Mouse (Mus musculus) small intestine, adult 2 months (tissue): Measurements from ENCODE around the gene Dzank1. TPM values are rescaled to one million over a fixed set of nuclear protein-coding genes. Genes with fewer than 3 reads are reported as not detected.

ENCODE experiments used
- H3K27ac ChIP-seq: fragments of 200-500 bp; 2 replicates; pipeline ENCODE4 v1.5.1; 2012; ENCODE audit warnings: low read depth, low read length, control low read depth, inconsistent platforms; ENCODE audit not compliant: insufficient read depth
- H3K27me3 ChIP-seq: fragments of 200-500 bp; 2 replicates; pipeline ENCODE4 v1.6.1; 2012; ENCODE audit warnings: mild to moderate bottlenecking, moderate library complexity, low read length, inconsistent platforms; ENCODE audit not compliant: control insufficient read depth, insufficient read depth
- H3K36me3 ChIP-seq: fragments of 200-500 bp; 2 replicates; pipeline ENCODE4 v1.6.1; 2012; ENCODE audit warnings: mild to moderate bottlenecking, low read length, control low read depth, inconsistent platforms; ENCODE audit not compliant: control insufficient read depth, insufficient read depth
- H3K4me1 ChIP-seq: fragments of 200-500 bp; 2 replicates; pipeline ENCODE4 v1.6.1; 2012; ENCODE audit warnings: low read length, inconsistent platforms, mixed read lengths; ENCODE audit not compliant: control insufficient read depth, insufficient read depth, insufficient read length
- H3K4me3 ChIP-seq: fragments of 200-500 bp; 2 replicates; pipeline ENCODE4 v1.5.1; 2012; ENCODE audit warnings: low read depth, mild to moderate bottlenecking, control low read depth, inconsistent platforms, low read length, moderate library complexity
- CTCF ChIP-seq: fragments of 200-500 bp; IDR thresholded peaks from 2 replicates; pipeline ENCODE4 v1.5.1; 2012; ENCODE audit warnings: low read depth, mild to moderate bottlenecking, control low read depth, inconsistent platforms, low read length, moderate library complexity, mixed read lengths; ENCODE audit not compliant: insufficient replicate concordance, insufficient read length; ENCODE audit errors: extremely low read depth
- POLR2A ChIP-seq: fragments of 200-500 bp; IDR thresholded peaks from 2 replicates; pipeline ENCODE4 v1.6.1; 2012; ENCODE audit warnings: low read depth, mild to moderate bottlenecking, control low read depth, inconsistent platforms, low read length, moderate library complexity
- WGBS: fragments of 180-500 bp; shearing (Covaris S2); methylation state at CpG from one replicate; pipeline ENCODE4 v1.1.7; 2018; 5-methylcytosine and 5-hydroxymethylcytosine counted together
- polyA plus RNA-seq: library from polyadenylated mRNA; depleted of rRNA; stranded (reverse); fragments of >200 nt; gene quantifications from 2 replicates; pipeline ENCODE4 v1.2.3, GENCODE M21; 2012

Gene Dzank1
- polyA plus RNA-seq, 1 experiment = 0.08 TPM

DNA sequence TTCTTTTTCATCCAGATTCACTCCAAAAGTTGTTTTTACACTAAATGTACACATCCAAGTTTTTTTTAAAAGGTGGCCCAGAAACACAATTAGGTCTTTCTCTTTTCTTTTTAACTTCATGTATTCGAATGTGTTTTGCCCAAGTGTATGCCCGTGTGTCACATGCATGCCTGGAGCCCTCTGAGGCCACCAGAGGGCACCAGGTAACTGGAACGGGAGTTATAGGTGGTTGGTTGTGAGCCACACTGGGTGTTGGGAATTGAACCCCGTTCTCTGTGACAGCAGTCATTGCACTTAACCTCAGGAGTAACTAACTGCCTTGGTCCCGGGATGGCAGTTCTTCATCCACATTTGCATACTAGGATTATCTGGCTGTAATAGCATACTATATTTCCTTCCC, 60.0 kb downstream of the Dzank1 start:
- no peaks in the 10 kb centered on the region for H3K27me3 ChIP-seq
- 60% methylated on average over 5 of the region's 5 CpGs for WGBS
- H3K36me3 ChIP-seq = no peaks in the 10 kb centered on the region
- H3K27ac ChIP-seq = no peak overlapping the region
- H3K4me3 ChIP-seq = no peak overlapping the region
- no peaks in the 10 kb centered on the region for H3K4me1 ChIP-seq
- TF ChIP-seq POLR2A (no peak), CTCF (peak; percentile 45; the same call in 1 of the 2 replicates)

GRCm38 (mm10) chr2:144465876-144466575, 61.2 kb downstream of the Dzank1 start:
- H3K27ac ChIP-seq = no peak overlapping the region
- 79% methylated on average over 14 of the region's 14 CpGs for WGBS
- H3K4me1 ChIP-seq = no peaks in the 10 kb centered on the region
- H3K36me3 ChIP-seq = no peaks in the 10 kb centered on the region
- no peaks in the 10 kb centered on the region for H3K27me3 ChIP-seq
- no peak overlapping the region for H3K4me3 ChIP-seq
- no peak for TF ChIP-seq POLR2A
- TF ChIP-seq CTCF = no peak

- WGBS = 84% methylated on average over 9 of the region's 9 CpGs
- Histone ChIP-seq H3K27ac (no peak overlapping the region), H3K4me3 (no peak overlapping the region)
Measured at GRCm38 (mm10) chr2:144464799-144465760, 62.1 kb downstream of the Dzank1 start.

GRCm38 (mm10) chr2:144464182-144464581, 63.0 kb downstream of the Dzank1 start:
- H3K4me3 ChIP-seq = no peak overlapping the region
- TF ChIP-seq POLR2A (no peak), CTCF (no peak)
- 49% methylated on average over 7 of the region's 7 CpGs for WGBS
- H3K36me3 ChIP-seq = no peaks in the 10 kb centered on the region
- peaks cover 3% of the 10 kb centered on the region; the same call in 1 of the 2 replicates for H3K4me1 ChIP-seq
- no peak overlapping the region for H3K27ac ChIP-seq
- no peaks in the 10 kb centered on the region for H3K27me3 ChIP-seq

More at GRCm38 (mm10) chr2:144464799-144465760, 62.1 kb downstream of the Dzank1 start:
- no peak for TF ChIP-seq CTCF
- TF ChIP-seq POLR2A = no peak
- no peaks in the 10 kb centered on the region for H3K36me3 ChIP-seq
- H3K27me3 ChIP-seq = no peaks in the 10 kb centered on the region
- H3K4me1 ChIP-seq = no peaks in the 10 kb centered on the region

GRCm38 (mm10) chr2:144458975-144459754, 68.0 kb downstream of the Dzank1 start:
- TF ChIP-seq CTCF (no peak), POLR2A (no peak)
- Histone ChIP-seq H3K36me3 (no peaks in the 10 kb centered on the region), H3K27me3 (no peaks in the 10 kb centered on the region), H3K4me1 (peaks cover 4% of the 10 kb centered on the region; the same call in 1 of the 2 replicates), H3K4me3 (peak overlapping the region; percentile 72), H3K27ac (peak overlapping the region; percentile 55)
- 12% methylated on average over 25 of the region's 25 CpGs for WGBS

- 82% methylated on average over 6 of the region's 6 CpGs for WGBS
- no peak for TF ChIP-seq CTCF
- H3K36me3 ChIP-seq = no peaks in the 10 kb centered on the region
- H3K27me3 ChIP-seq = no peaks in the 10 kb centered on the region
- peaks cover 4% of the 10 kb centered on the region; the same call in 1 of the 2 replicates for H3K4me1 ChIP-seq
- no peak overlapping the region for H3K27ac ChIP-seq
- H3K4me3 ChIP-seq = no peak overlapping the region
Measured at GRCm38 (mm10) chr2:144458355-144458754, 68.9 kb downstream of the Dzank1 start.
